ENCODE assay signal across 8 mouse cellular contexts in genomic region chr11:102623876-102624789, GRCm38 (mm10). TPM values are rescaled to one million over a fixed set of nuclear protein-coding genes. Genes with fewer than 3 reads are reported as not detected.
DNase-seq lines count a peak whose midpoint lies in the region; ATAC-seq lines count a peak whose summit lies in the region.

No protein-coding gene starts in this region.

- peak overlapping the region; percentile 92 for H3K27ac ChIP-seq in heart, embryonic 10.5 days
- peak overlapping the region; percentile 87 for H3K27ac ChIP-seq in kidney, embryonic 14.5 days (ENCODE audit: low read depth, low read length)
- H3K27ac ChIP-seq in midbrain, embryonic 11.5 days (ENCODE audit: low read depth, low read length) = peak overlapping the region; percentile 52

- H3K4me2 ChIP-seq in kidney, embryonic 14.5 days (replicated peaks; ENCODE audit: low read depth, low read length) = peak overlapping the region; percentile 27
- 0 out of 2 replicates have a peak overlapping the region, but pooled peaks have one; percentile 20 for H3K4me2 ChIP-seq in midbrain, embryonic 11.5 days

- H3K27me3 ChIP-seq in heart, embryonic 10.5 days (ENCODE audit: insufficient read depth, poor library complexity, severe bottlenecking) = no peaks in the 10 kb centered on the region
- no peaks in the 10 kb centered on the region for H3K27me3 ChIP-seq in kidney, embryonic 14.5 days (ENCODE audit: control insufficient read depth, insufficient read depth, low read length)
- H3K27me3 ChIP-seq in midbrain, embryonic 11.5 days (ENCODE audit: control insufficient read depth, insufficient read depth, low read length) = no peaks in the 10 kb centered on the region

- peak overlapping the region; percentile 52 for H3K4me3 ChIP-seq in heart, embryonic 10.5 days
- H3K4me3 ChIP-seq in kidney, embryonic 14.5 days (ENCODE audit: low read length) = peak overlapping the region; percentile 21
- no peak overlapping the region for H3K4me3 ChIP-seq in midbrain, embryonic 11.5 days (ENCODE audit: low read depth, low read length)

- peaks cover 4% of the 10 kb centered on the region for H3K36me3 ChIP-seq in heart, embryonic 10.5 days
- H3K36me3 ChIP-seq in kidney, embryonic 14.5 days (ENCODE audit: control insufficient read depth, insufficient read depth, low read length) = no peaks in the 10 kb centered on the region
- H3K36me3 ChIP-seq in midbrain, embryonic 11.5 days (ENCODE audit: control insufficient read depth, insufficient read depth, low read length) = no peaks in the 10 kb centered on the region

- DNase-seq in urinary bladder, postnatal 25 days (ENCODE audit: low spot score) = peak; percentile 46
- DNase-seq in urinary bladder, postnatal 10 days (ENCODE audit: low spot score) = no peak
- DNase-seq in heart, embryonic 10.5 days (ENCODE audit: low spot score) = peak; percentile 87
- DNase-seq in midbrain, embryonic 11.5 days (ENCODE audit: low spot score, missing footprints) = peak; percentile 91
- no peak for DNase-seq in ovary, postnatal 36 days (ENCODE audit: low spot score)
- no peak for DNase-seq in c-Kit-positive CD71-positive TER-119-positive erythroid progenitor cells, embryonic 14.5 days (ENCODE audit: low spot score)

- WGBS in heart, embryonic 10.5 days = 4% methylated on average over 17 of the region's 17 CpGs
- 8% methylated on average over 17 of the region's 17 CpGs for WGBS in kidney, embryonic 14.5 days
- WGBS in midbrain, embryonic 11.5 days = 8% methylated on average over 16 of the region's 17 CpGs

- peak overlapping the region; percentile 24; the same call in 1 of the 2 replicates for H3K9ac ChIP-seq in kidney, embryonic 14.5 days (ENCODE audit: low read depth, low read length)
- peak overlapping the region; percentile 47 for H3K9ac ChIP-seq in midbrain, embryonic 11.5 days (ENCODE audit: low read length)

- H3K9me3 ChIP-seq in heart, embryonic 10.5 days = peaks cover 3% of the 10 kb centered on the region
- peaks cover 5% of the 10 kb centered on the region for H3K9me3 ChIP-seq in kidney, embryonic 14.5 days (ENCODE audit: control insufficient read depth, low read length)
- H3K9me3 ChIP-seq in midbrain, embryonic 11.5 days (ENCODE audit: control insufficient read depth, low read length) = peaks cover 4% of the 10 kb centered on the region; the same call in 1 of the 2 replicates

- peaks cover 48% of the 10 kb centered on the region for H3K4me1 ChIP-seq in heart, embryonic 10.5 days
- H3K4me1 ChIP-seq in kidney, embryonic 14.5 days (ENCODE audit: control insufficient read depth, insufficient read depth, low read length) = peaks cover 20% of the 10 kb centered on the region
- H3K4me1 ChIP-seq in midbrain, embryonic 11.5 days (ENCODE audit: control insufficient read depth, insufficient read depth, low read length) = peaks cover 22% of the 10 kb centered on the region

- peak; percentile 90 for ATAC-seq in kidney, embryonic 14.5 days (ENCODE audit: low FRiP score, low TSS enrichment)
- ATAC-seq in midbrain, embryonic 11.5 days (ENCODE audit: low FRiP score) = peak; percentile 83
- no peak for ATAC-seq in CD4-positive, CD25-positive, alpha-beta regulatory T cell, adult 4 months

RNA-seq across cellular contexts. Expression of gene Fzd2, which starts 19.9 kb away (rescaled TPM):
- 22.9 and 34.5 TPM in 2 replicates for polyA plus RNA-seq in heart, embryonic 10.5 days (2016; fragmentation: Nextera tagmentation; extraction: Ambion mirVana)
- polyA plus RNA-seq in kidney, embryonic 14.5 days (2014; fragmentation: Nextera tagmentation; extraction: Ambion mirVana) = 41.7 and 49.7 TPM in 2 replicates
- 27.1 and 27.3 TPM in 2 replicates for polyA plus RNA-seq in midbrain, embryonic 11.5 days (2014; fragmentation: Nextera tagmentation; extraction: Ambion mirVana)
- polyA plus RNA-seq in CD4-positive, CD25-positive, alpha-beta regulatory T cell, adult 4 months (2017; shearing (Covaris generic)) = not detected

RNA-seq across cellular contexts. Expression of gene Meioc, which starts 39.4 kb away (rescaled TPM):
- 0.53 and 1.2 TPM in 2 replicates for polyA plus RNA-seq in heart, embryonic 10.5 days (2016; fragmentation: Nextera tagmentation; extraction: Ambion mirVana)
- polyA plus RNA-seq in kidney, embryonic 14.5 days (2014; fragmentation: Nextera tagmentation; extraction: Ambion mirVana) = 0.40 and 1.4 TPM in 2 replicates
- polyA plus RNA-seq in midbrain, embryonic 11.5 days (2014; fragmentation: Nextera tagmentation; extraction: Ambion mirVana) = 0.40 and 0.62 TPM in 2 replicates
- under 1 TPM in 1 of 2 experiments, not detected in 1; 0.16 TPM for polyA plus RNA-seq in CD4-positive, CD25-positive, alpha-beta regulatory T cell, adult 4 months (2017; shearing (Covaris generic))

RNA-seq across cellular contexts. Expression of gene Gm11627, which starts 44.9 kb away (rescaled TPM):
- 11.6 and 13.5 TPM in 2 replicates for polyA plus RNA-seq in heart, embryonic 10.5 days (2016; fragmentation: Nextera tagmentation; extraction: Ambion mirVana)
- polyA plus RNA-seq in kidney, embryonic 14.5 days (2014; fragmentation: Nextera tagmentation; extraction: Ambion mirVana) = 5.7 and 8.3 TPM in 2 replicates
- polyA plus RNA-seq in midbrain, embryonic 11.5 days (2014; fragmentation: Nextera tagmentation; extraction: Ambion mirVana) = 13.9 and 14.6 TPM in 2 replicates
- not detected for polyA plus RNA-seq in CD4-positive, CD25-positive, alpha-beta regulatory T cell, adult 4 months (2017; shearing (Covaris generic))

Comparison
In these comparisons a context has a peak if more than half of its experiments do, and no peak if none do; other contexts are left out.
1. DNase-seq: peak in urinary bladder, postnatal 25 days (single experiment), heart, embryonic 10.5 days (single experiment) and midbrain, embryonic 11.5 days (single experiment); none in urinary bladder, postnatal 10 days (single experiment), ovary, postnatal 36 days (single experiment) and c-Kit-positive CD71-positive TER-119-positive erythroid progenitor cells, embryonic 14.5 days (single experiment).
2. RNA of gene Fzd2, which starts 19.9 kb away (polyA plus RNA-seq): 41.7 to 49.7 TPM in kidney, embryonic 14.5 days, 22.9 to 34.5 TPM in heart, embryonic 10.5 days and 27.1 to 27.3 TPM in midbrain, embryonic 11.5 days; not detected in CD4-positive, CD25-positive, alpha-beta regulatory T cell, adult 4 months; every median in the first group is over 10 times any median in the second.
3. Peak in every context shown above with its lines, with median percentiles within 50 percentile points of each other: H3K27ac ChIP-seq.